Mouse (Mus musculus) intestine, embryonic 14.5 days (tissue): ENCODE measurements around the gene Ccl1. TPM values are rescaled to one million over a fixed set of nuclear protein-coding genes. Genes with fewer than 3 reads are reported as not detected.
A peak's percentile ranks its signal among the peaks of the same experiment; 100 is the strongest.

Experiments used
- ATAC-seq: fragments of 200-750 bp; cut with Nextera tagmentation; replicated peaks from 2 replicates; pipeline ENCODE4 v1.8.0; 2017; ENCODE audit warnings: low read depth, moderate number of reproducible peaks, moderate TSS enrichment, moderate library complexity; ENCODE audit not compliant: low FRiP score, low TSS enrichment
- DNase-seq: peaks from one replicate; pipeline ENCODE4 v3.0.0-alpha.2; 2018; ENCODE audit warnings: low spot score
- H3K27ac ChIP-seq: fragments of 300-500 bp; sonication (generic); 2 replicates; pipeline ENCODE4 v1.5.1; 2014; ENCODE audit warnings: low read depth, mild to moderate bottlenecking, control low read depth
- H3K27me3 ChIP-seq: fragments of 300-500 bp; sonication (generic); replicated peaks from 2 replicates; pipeline ENCODE4 v1.6.1; 2014; ENCODE audit warnings: low read length, control low read depth; ENCODE audit not compliant: control insufficient read depth, insufficient read depth
- H3K36me3 ChIP-seq: fragments of 300-500 bp; sonication (generic); 2 replicates; pipeline ENCODE4 v1.6.1; 2014; ENCODE audit warnings: low read length, control low read depth; ENCODE audit not compliant: control insufficient read depth, insufficient read depth
- H3K4me1 ChIP-seq: fragments of 300-500 bp; sonication (generic); replicated peaks from 2 replicates; pipeline ENCODE4 v1.6.1; 2014; ENCODE audit warnings: low read length, control low read depth, mixed read lengths; ENCODE audit not compliant: control insufficient read depth, insufficient read depth
- H3K4me2 ChIP-seq: fragments of 300-500 bp; sonication (generic); 2 replicates; pipeline ENCODE4 v1.6.1; 2014; ENCODE audit warnings: low read length
- H3K4me3 ChIP-seq: fragments of 300-500 bp; sonication (generic); 2 replicates; pipeline ENCODE4 v1.5.1; 2014; ENCODE audit warnings: low read depth, low read length, control low read depth, mixed read lengths
- H3K9ac ChIP-seq: fragments of 300-500 bp; sonication (generic); 2 replicates; pipeline ENCODE4 v1.6.1; 2014; ENCODE audit warnings: mild to moderate bottlenecking, low read length
- H3K9me3 ChIP-seq: fragments of 300-500 bp; sonication (generic); 2 replicates; pipeline ENCODE4 v1.6.1; 2016; ENCODE audit warnings: low read length, control low read depth; ENCODE audit not compliant: control insufficient read depth
- WGBS: fragments of 180-500 bp; shearing (Covaris S2); extraction: QIAGEN DNeasy Blood & Tissue Kit; methylation state at CpG from one replicate; pipeline ENCODE4 v1.1.7; 2014; 5-methylcytosine and 5-hydroxymethylcytosine counted together
- polyA plus RNA-seq: library from polyadenylated mRNA; unstranded; fragments of >200 nt; fragmentation: Nextera tagmentation; extraction: Ambion mirVana; gene quantifications from 2 replicates; pipeline ENCODE4 v1.2.1, GENCODE M21; 2014

The Ccl1 gene
- polyA plus RNA-seq, 1 experiment from 2014 or later: not detected

GRCm38 (mm10) chr11:82139492-82140094 lies 165.9 kb downstream of the Ccl1 start:
- no peak overlapping the region for H3K9ac ChIP-seq
- peaks cover 7% of the 10 kb centered on the region; the same call in 1 of the 2 replicates for H3K4me1 ChIP-seq
- H3K4me3 ChIP-seq: no peak overlapping the region
- H3K4me2 ChIP-seq: no peak overlapping the region
- H3K27ac ChIP-seq: peak overlapping the region; percentile 54
- H3K9me3 ChIP-seq: no peaks in the 10 kb centered on the region
- no peaks in the 10 kb centered on the region for H3K27me3 ChIP-seq
- DNase-seq: peak; percentile 54
- H3K36me3 ChIP-seq: no peaks in the 10 kb centered on the region
- 16% methylated on average over 7 of the region's 7 CpGs for WGBS
- no peak; the same call in 1 of the 2 replicates for ATAC-seq

- DNase-seq: no peak
- ATAC-seq: no peak
- no peaks in the 10 kb centered on the region for H3K9me3 ChIP-seq
- no peak overlapping the region for H3K9ac ChIP-seq
- H3K4me2 ChIP-seq: no peak overlapping the region
- no peak overlapping the region for H3K4me3 ChIP-seq
- no peaks in the 10 kb centered on the region for H3K27me3 ChIP-seq
- H3K27ac ChIP-seq: no peak overlapping the region
- no peaks in the 10 kb centered on the region for H3K36me3 ChIP-seq
- H3K4me1 ChIP-seq: peaks cover 7% of the 10 kb centered on the region; the same call in 1 of the 2 replicates
- 91% methylated on average over 2 of the region's 2 CpGs for WGBS
Measured at GRCm38 (mm10) chr11:82136196-82136595, 169.3 kb downstream of the Ccl1 start.

- DNase-seq: no peak
- H3K27ac ChIP-seq: no peak overlapping the region
- no peaks in the 10 kb centered on the region for H3K36me3 ChIP-seq
Measured at GRCm38 (mm10) chr11:82132977-82133376, 172.5 kb downstream of the Ccl1 start.

More at GRCm38 (mm10) chr11:82132977-82133376, 172.5 kb downstream of the Ccl1 start:
- H3K4me2 ChIP-seq: no peak overlapping the region
- no peak overlapping the region for H3K9ac ChIP-seq
- 71% methylated on average over 1 of the region's 1 CpGs for WGBS
- no peaks in the 10 kb centered on the region for H3K9me3 ChIP-seq
- ATAC-seq: no peak
- H3K27me3 ChIP-seq: no peaks in the 10 kb centered on the region
- no peaks in the 10 kb centered on the region for H3K4me1 ChIP-seq
- H3K4me3 ChIP-seq: no peak overlapping the region

Other genes with a start within 250 kb of the Ccl1 start
- gene Ccl11, start 247.9 kb downstream of the Ccl1 start, polyA plus RNA-seq: 52.3 and 61.1 TPM in 2 replicates
- 5.0 and 6.0 TPM in 2 replicates for gene Ccl12, start 203.8 kb downstream of the Ccl1 start, polyA plus RNA-seq
- not detected in 2 replicates for gene Ccl8, start 190.5 kb downstream of the Ccl1 start, polyA plus RNA-seq
- gene Tmem132e, start 83.2 kb upstream of the Ccl1 start, polyA plus RNA-seq: 1.3 TPM in 2 replicates